In the genomic region with DNA sequence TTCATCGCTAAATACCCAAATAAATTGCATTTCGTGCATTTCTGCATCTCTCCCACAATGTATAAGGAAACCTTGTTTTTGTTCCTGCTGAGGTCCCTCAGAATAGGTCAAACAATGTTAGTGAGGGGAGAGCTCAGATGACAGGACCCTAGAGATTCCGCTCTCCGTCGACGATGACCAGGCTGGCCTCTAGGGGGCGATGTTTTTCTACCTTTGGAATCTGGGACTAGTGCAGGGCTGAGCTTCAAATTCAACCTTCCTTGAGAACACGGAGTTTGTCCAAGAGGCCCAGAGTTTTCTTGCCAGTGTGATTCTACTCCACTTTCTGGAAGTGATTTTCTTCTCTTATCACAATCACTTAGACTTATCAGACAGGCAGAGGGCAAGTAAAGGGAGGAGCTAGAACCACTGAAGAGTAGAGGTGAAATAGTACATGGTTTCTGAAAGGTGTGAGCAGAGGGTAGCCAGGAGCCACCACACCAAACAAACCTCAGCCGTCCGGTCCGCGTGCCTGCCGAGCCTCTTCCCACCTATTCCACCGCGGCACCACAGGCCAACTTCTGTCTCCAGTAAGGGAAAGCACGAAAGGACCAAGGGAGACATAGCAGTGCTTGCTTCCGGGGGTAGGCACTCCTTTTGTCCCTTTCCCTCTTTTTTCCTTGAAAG, we compare ENCODE assay signal across 7 mouse cellular contexts. TPM values are rescaled to one million over a fixed set of nuclear protein-coding genes. Genes with fewer than 3 reads are reported as not detected.
DNase-seq lines count a peak whose midpoint lies in the region; ATAC-seq and TF ChIP-seq lines count a peak whose summit lies in the region.

No protein-coding gene starts in this region.

- DNase-seq in adrenal gland, postnatal 14 days = peak; percentile 89
- peak; percentile 97 for DNase-seq in embryonic facial prominence, embryonic 11.5 days (ENCODE audit: low spot score)
- DNase-seq in heart, adult 2 months = peak; percentile 74 to 85
- peak; percentile 86 for DNase-seq in kidney, adult 2 months
- DNase-seq in spleen, adult 2 months (ENCODE audit: low read depth in 1 of 2, low spot score in 2 of 2) = peak; percentile 45 to 71

- no peaks in the 10 kb centered on the region for H3K9me3 ChIP-seq in embryonic facial prominence, embryonic 11.5 days (replicated peaks; ENCODE audit: control insufficient read depth, low read length)
- H3K9me3 ChIP-seq in limb, embryonic 12.5 days = no peaks in the 10 kb centered on the region
- no peaks in the 10 kb centered on the region for H3K9me3 ChIP-seq in midbrain, embryonic 16.5 days (replicated peaks; ENCODE audit: control insufficient read depth, low read length, poor library complexity, severe bottlenecking)

- H3K79me2 ChIP-seq in heart, adult 2 months (replicated peaks; ENCODE audit: control insufficient read depth, insufficient read depth, low read length) = no peaks in the 10 kb centered on the region

- H3K4me1 ChIP-seq in embryonic facial prominence, embryonic 11.5 days (ENCODE audit: control insufficient read depth, insufficient read depth, low read length) = no peaks in the 10 kb centered on the region; the same call in 1 of the 2 replicates
- H3K4me1 ChIP-seq in heart, adult 2 months (ENCODE audit: control insufficient read depth, insufficient read depth, low read length) = peaks cover 2% of the 10 kb centered on the region; the same call in 1 of the 2 replicates
- no peaks in the 10 kb centered on the region for H3K4me1 ChIP-seq in kidney, adult 2 months (ENCODE audit: control insufficient read depth, insufficient read depth, low read length)
- H3K4me1 ChIP-seq in limb, embryonic 12.5 days (replicated peaks) = peaks cover 17% of the 10 kb centered on the region
- peaks cover 3% of the 10 kb centered on the region for H3K4me1 ChIP-seq in midbrain, embryonic 16.5 days (ENCODE audit: control insufficient read depth, insufficient read depth, low read length)
- peaks cover 2% of the 10 kb centered on the region; the same call in 1 of the 2 replicates for H3K4me1 ChIP-seq in spleen, adult 2 months (ENCODE audit: control insufficient read depth, insufficient read depth, insufficient read length)

- no peaks in the 10 kb centered on the region for H3K36me3 ChIP-seq in embryonic facial prominence, embryonic 11.5 days (replicated peaks; ENCODE audit: control insufficient read depth, insufficient read depth, low read depth, low read length)
- H3K36me3 ChIP-seq in heart, adult 2 months (ENCODE audit: control insufficient read depth, insufficient read depth, low read length) = no peaks in the 10 kb centered on the region
- no peaks in the 10 kb centered on the region for H3K36me3 ChIP-seq in kidney, adult 2 months (ENCODE audit: control insufficient read depth, insufficient read depth, low read length)
- H3K36me3 ChIP-seq in limb, embryonic 12.5 days = no peaks in the 10 kb centered on the region
- no peaks in the 10 kb centered on the region for H3K36me3 ChIP-seq in midbrain, embryonic 16.5 days (ENCODE audit: control insufficient read depth, insufficient read depth, low read length)
- no peaks in the 10 kb centered on the region for H3K36me3 ChIP-seq in spleen, adult 2 months (ENCODE audit: control insufficient read depth, insufficient read depth, low read length)

- H3K4me2 ChIP-seq in embryonic facial prominence, embryonic 11.5 days (ENCODE audit: low read depth, low read length) = no peak overlapping the region
- peak overlapping the region; percentile 69 for H3K4me2 ChIP-seq in limb, embryonic 12.5 days
- no peak overlapping the region for H3K4me2 ChIP-seq in midbrain, embryonic 16.5 days (ENCODE audit: low read length)

- H3K9ac ChIP-seq in embryonic facial prominence, embryonic 11.5 days (replicated peaks; ENCODE audit: low read length) = peak overlapping the region; percentile 13; the same call in 1 of the 2 replicates
- no peak overlapping the region for H3K9ac ChIP-seq in heart, adult 2 months (ENCODE audit: low read depth, low read length)
- H3K9ac ChIP-seq in limb, embryonic 12.5 days (replicated peaks) = no peak overlapping the region
- H3K9ac ChIP-seq in midbrain, embryonic 16.5 days (ENCODE audit: low read depth, low read length) = no peak overlapping the region

- intact Hi-C loops in heart, adult 2 months (cut with DNase I) = loop anchor here (5.0 kb wide), 2 partner anchors 49 to 114 kb away; a partner anchor contains a TSS

- 13% methylated on average over 17 of the region's 17 CpGs for WGBS in embryonic facial prominence, embryonic 11.5 days
- 14% methylated on average over 17 of the region's 17 CpGs for WGBS in heart, adult 2 months
- 19% methylated on average over 17 of the region's 17 CpGs for WGBS in kidney, adult 2 months
- 10% methylated on average over 17 of the region's 17 CpGs for WGBS in limb, embryonic 12.5 days
- WGBS in midbrain, embryonic 16.5 days = 22% methylated on average over 17 of the region's 17 CpGs
- WGBS in spleen, adult 2 months = 17% methylated on average over 17 of the region's 17 CpGs

- peak; percentile 77 for ATAC-seq in embryonic facial prominence, embryonic 11.5 days (replicated peaks; ENCODE audit: insufficient number of reproducible peaks, low FRiP score, low TSS enrichment, low read depth)
- ATAC-seq in limb, embryonic 12.5 days (ENCODE audit: insufficient number of reproducible peaks, insufficient read depth, low FRiP score, low TSS enrichment, low read depth) = peak; percentile 52; the same call in 1 of the 2 replicates
- ATAC-seq in midbrain, embryonic 16.5 days = peak; percentile 63

- H3K27me3 ChIP-seq in embryonic facial prominence, embryonic 11.5 days (ENCODE audit: control insufficient read depth, insufficient read depth, low read length) = no peaks in the 10 kb centered on the region
- H3K27me3 ChIP-seq in heart, adult 2 months (ENCODE audit: control insufficient read depth, insufficient read depth, low read length) = no peaks in the 10 kb centered on the region
- H3K27me3 ChIP-seq in kidney, adult 2 months (replicated peaks; ENCODE audit: control insufficient read depth, insufficient read depth, low read length) = no peaks in the 10 kb centered on the region
- H3K27me3 ChIP-seq in limb, embryonic 12.5 days = no peaks in the 10 kb centered on the region
- no peaks in the 10 kb centered on the region for H3K27me3 ChIP-seq in midbrain, embryonic 16.5 days (ENCODE audit: control insufficient read depth, insufficient read depth, low read depth, low read length)
- H3K27me3 ChIP-seq in spleen, adult 2 months (ENCODE audit: control insufficient read depth, insufficient read depth, low read length) = no peaks in the 10 kb centered on the region; the same call in 1 of the 2 replicates

- no peak for TF ChIP-seq POLR2A in heart, adult 2 months (IDR thresholded peaks at IDR 0.05; ENCODE audit: insufficient read depth, low read depth, low read length)
- no peak for TF ChIP-seq POLR2A in kidney, adult 2 months (IDR thresholded peaks at IDR 0.05; ENCODE audit: low read depth, low read length)
- TF ChIP-seq POLR2A in spleen, adult 2 months (IDR thresholded peaks at IDR 0.05; ENCODE audit: low read depth, low read length) = no peak

- no peak overlapping the region for H3K4me3 ChIP-seq in embryonic facial prominence, embryonic 11.5 days (ENCODE audit: low read depth, low read length)
- H3K4me3 ChIP-seq in heart, adult 2 months = no peak overlapping the region
- H3K4me3 ChIP-seq in kidney, adult 2 months (ENCODE audit: insufficient read depth, low read depth, low read length) = no peak overlapping the region
- no peak overlapping the region for H3K4me3 ChIP-seq in limb, embryonic 12.5 days (replicated peaks)
- H3K4me3 ChIP-seq in midbrain, embryonic 16.5 days (ENCODE audit: low read depth, low read length) = no peak overlapping the region
- no peak overlapping the region for H3K4me3 ChIP-seq in spleen, adult 2 months (ENCODE audit: extremely low read depth, insufficient read depth, insufficient read length)

- no peak overlapping the region for H3K27ac ChIP-seq in embryonic facial prominence, embryonic 11.5 days (replicated peaks; ENCODE audit: low read depth, low read length)
- no peak overlapping the region for H3K27ac ChIP-seq in heart, adult 2 months
- H3K27ac ChIP-seq in kidney, adult 2 months (ENCODE audit: insufficient read depth, low read depth, low read length) = no peak overlapping the region
- 0 out of 2 replicates have a peak overlapping the region, but pooled peaks have one; percentile 72 for H3K27ac ChIP-seq in limb, embryonic 12.5 days
- H3K27ac ChIP-seq in midbrain, embryonic 16.5 days (ENCODE audit: low read length) = no peak overlapping the region
- H3K27ac ChIP-seq in spleen, adult 2 months (ENCODE audit: insufficient read depth, low read length) = no peak overlapping the region

- 0 out of 2 replicates have a peak, but pooled peaks have one; percentile 22 for TF ChIP-seq EP300 in heart, adult 2 months (IDR thresholded peaks at IDR 0.05; ENCODE audit: insufficient read depth, low read depth, low read length)

- TF ChIP-seq CTCF in heart, adult 2 months (IDR thresholded peaks at IDR 0.05) = peak; percentile 95
- TF ChIP-seq CTCF in kidney, adult 2 months (conservative IDR thresholded peaks at IDR 0.05; ENCODE audit: insufficient read depth, insufficient read length, low read depth, low read length) = peak; percentile 86
- TF ChIP-seq CTCF in spleen, adult 2 months (IDR thresholded peaks at IDR 0.05; ENCODE audit: extremely low read depth, insufficient read depth, insufficient read length, insufficient replicate concordance) = peak; percentile 67; the same call in 1 of the 2 replicates

RNA-seq across cellular contexts. Expression of a gene that starts 11.3 kb away (rescaled TPM):
- 42.4 and 49.8 TPM in 2 replicates for total RNA-seq in adrenal gland, postnatal 14 days (2021)
- 118 and 121 TPM in 2 replicates for polyA plus RNA-seq in embryonic facial prominence, embryonic 11.5 days (2014; fragmentation: Nextera tagmentation; extraction: Ambion mirVana)
- 10 to 100 TPM; 27.4 to 29.7 TPM for total RNA-seq in heart, adult 2 months (2021)
- polyA plus RNA-seq in heart, adult 2 months (2012; rRNA removed) = 26.8 and 35.8 TPM in 2 replicates
- polyA plus RNA-seq in kidney, adult 2 months (2012; rRNA removed) = 30.9 and 33.0 TPM in 2 replicates
- 105 and 106 TPM in 2 replicates for polyA plus RNA-seq in limb, embryonic 12.5 days (2016; fragmentation: Nextera tagmentation; extraction: Ambion mirVana)
- polyA plus RNA-seq in midbrain, embryonic 16.5 days (2015; fragmentation: Nextera tagmentation; extraction: Ambion mirVana) = 105 and 106 TPM in 2 replicates
- polyA plus RNA-seq in spleen, adult 2 months (2012; rRNA removed) = 18.2 and 26.6 TPM in 2 replicates

RNA-seq across cellular contexts. Expression of a gene that starts 25.8 kb away (rescaled TPM):
- total RNA-seq in adrenal gland, postnatal 14 days (2021) = 27.6 and 29.3 TPM in 2 replicates
- 43.4 and 50.2 TPM in 2 replicates for polyA plus RNA-seq in embryonic facial prominence, embryonic 11.5 days (2014; fragmentation: Nextera tagmentation; extraction: Ambion mirVana)
- total RNA-seq in heart, adult 2 months (2021) = 1 to 10 TPM; 3.5 to 3.8 TPM
- 3.2 and 4.1 TPM in 2 replicates for polyA plus RNA-seq in heart, adult 2 months (2012; rRNA removed)
- 9.6 and 10.0 TPM in 2 replicates for polyA plus RNA-seq in kidney, adult 2 months (2012; rRNA removed)
- 54.5 and 58.1 TPM in 2 replicates for polyA plus RNA-seq in limb, embryonic 12.5 days (2016; fragmentation: Nextera tagmentation; extraction: Ambion mirVana)
- 12.9 and 13.1 TPM in 2 replicates for polyA plus RNA-seq in midbrain, embryonic 16.5 days (2015; fragmentation: Nextera tagmentation; extraction: Ambion mirVana)
- polyA plus RNA-seq in spleen, adult 2 months (2012; rRNA removed) = 12.8 and 15.1 TPM in 2 replicates

RNA-seq across cellular contexts. Expression of a gene that starts 48.8 kb away (rescaled TPM):
- 18.2 and 23.3 TPM in 2 replicates for total RNA-seq in adrenal gland, postnatal 14 days (2021)
- polyA plus RNA-seq in embryonic facial prominence, embryonic 11.5 days (2014; fragmentation: Nextera tagmentation; extraction: Ambion mirVana) = 28.4 and 31.5 TPM in 2 replicates
- 1 to 10 TPM; 4.6 to 4.8 TPM for total RNA-seq in heart, adult 2 months (2021)
- polyA plus RNA-seq in heart, adult 2 months (2012; rRNA removed) = 7.8 and 13.4 TPM in 2 replicates
- polyA plus RNA-seq in kidney, adult 2 months (2012; rRNA removed) = 32.4 and 33.9 TPM in 2 replicates
- 68.9 and 72.2 TPM in 2 replicates for polyA plus RNA-seq in limb, embryonic 12.5 days (2016; fragmentation: Nextera tagmentation; extraction: Ambion mirVana)
- 4.6 and 5.5 TPM in 2 replicates for polyA plus RNA-seq in midbrain, embryonic 16.5 days (2015; fragmentation: Nextera tagmentation; extraction: Ambion mirVana)
- polyA plus RNA-seq in spleen, adult 2 months (2012; rRNA removed) = 3.0 and 3.9 TPM in 2 replicates

RNA-seq across cellular contexts. Expression of a gene that starts 52.7 kb away (rescaled TPM):
- total RNA-seq in adrenal gland, postnatal 14 days (2021) = 0.75 and 0.93 TPM in 2 replicates
- polyA plus RNA-seq in embryonic facial prominence, embryonic 11.5 days (2014; fragmentation: Nextera tagmentation; extraction: Ambion mirVana) = 6.5 and 8.0 TPM in 2 replicates
- not detected for total RNA-seq in heart, adult 2 months (2021)
- not detected in 2 replicates for polyA plus RNA-seq in heart, adult 2 months (2012; rRNA removed)
- polyA plus RNA-seq in kidney, adult 2 months (2012; rRNA removed) = 0.23 and 0.30 TPM in 2 replicates
- polyA plus RNA-seq in limb, embryonic 12.5 days (2016; fragmentation: Nextera tagmentation; extraction: Ambion mirVana) = 4.3 and 5.0 TPM in 2 replicates
- polyA plus RNA-seq in midbrain, embryonic 16.5 days (2015; fragmentation: Nextera tagmentation; extraction: Ambion mirVana) = 46.0 and 48.9 TPM in 2 replicates
- polyA plus RNA-seq in spleen, adult 2 months (2012; rRNA removed) = 0.22 and 0.40 TPM in 2 replicates
